Mouse (Mus musculus) layer of hippocampus, adult 8-10 months (tissue): ENCODE measurements around the gene Slc23a4. TPM values are rescaled to one million over a fixed set of nuclear protein-coding genes. Genes with fewer than 3 reads are reported as not detected.

Experiments used
- DNase-seq, 2 experiments: peaks; one replicate each; pipeline ENCODE4 v3.0.0; 2022; ENCODE audit warnings: low spot score in 2 of 2
- total RNA-seq, 4 experiments: library from RNA; stranded (reverse); gene quantifications; 2 replicates each; pipeline ENCODE4 v1.2.4; 2022

The Slc23a4 gene
- total RNA-seq, 4 experiments from 2014 or later: 0.87 to 1.6 (median 1.2) TPM

DNA sequence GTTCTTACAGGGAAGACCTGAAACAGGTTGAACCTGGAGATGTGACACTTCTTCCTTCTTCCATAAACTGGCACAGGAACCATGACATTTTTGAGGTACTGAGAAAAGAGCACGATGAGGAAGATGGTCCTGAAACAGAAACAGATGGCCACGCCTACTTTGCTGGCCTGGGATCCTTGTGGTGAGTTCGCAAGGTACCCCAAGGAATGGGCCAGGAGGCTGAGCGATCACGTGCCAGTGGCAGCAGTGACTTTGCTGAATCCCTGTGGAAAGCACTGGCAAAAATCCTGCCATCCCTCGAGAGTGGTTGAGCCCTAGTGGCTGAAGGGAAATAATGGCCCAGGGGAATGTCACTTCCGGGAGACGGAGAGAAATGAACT lies 32.4 kb downstream of the Slc23a4 start:
- no peak for DNase-seq

DNA sequence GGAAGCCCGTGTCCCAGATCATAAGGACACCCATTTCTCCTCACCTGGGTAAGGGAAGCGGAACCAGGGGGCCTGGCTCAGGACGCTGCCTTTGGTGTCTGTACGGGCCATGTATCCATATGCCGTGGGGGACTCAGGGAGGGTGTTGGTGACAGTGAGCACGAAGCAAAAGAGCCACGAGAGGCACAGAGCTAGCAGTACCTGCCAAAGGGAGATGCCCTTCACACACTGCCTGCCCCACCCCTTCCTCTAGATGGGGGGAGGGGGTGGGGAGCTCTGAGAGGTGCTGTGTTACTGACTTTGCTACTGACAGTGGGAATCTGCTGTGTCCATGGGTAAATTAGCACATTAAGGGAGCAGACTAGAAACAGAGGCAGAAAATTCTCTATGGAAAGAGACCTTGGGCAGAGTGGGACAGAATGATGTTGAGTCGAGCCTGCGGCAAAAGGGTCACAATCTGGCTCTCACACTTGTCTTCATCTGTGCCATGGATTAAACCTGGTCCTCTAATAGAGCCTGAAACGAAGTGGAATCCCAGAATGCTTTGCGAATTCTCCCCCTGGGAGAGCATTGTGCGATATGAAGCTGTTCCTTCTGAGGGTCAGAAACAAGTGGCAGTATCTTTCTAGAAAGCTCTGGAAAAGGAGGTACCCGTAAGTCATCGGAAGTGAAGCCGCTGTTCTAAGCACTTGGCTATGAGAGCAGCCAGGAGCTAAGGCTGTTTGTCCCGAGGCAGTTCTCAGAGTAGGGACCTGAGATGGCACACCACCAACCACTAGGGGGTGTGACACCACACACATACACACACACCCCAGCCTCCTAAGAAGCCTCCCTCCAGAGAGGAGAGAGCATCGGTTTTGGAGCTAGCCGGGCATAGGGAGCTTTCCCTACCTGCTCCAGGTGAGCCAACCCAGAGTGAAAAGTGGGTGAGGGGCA lies 33.0 kb downstream of the Slc23a4 start:
- no peak for DNase-seq

GRCm38 (mm10) chr6:34951956-34952667 lies 36.1 kb downstream of the Slc23a4 start:
- no peak for DNase-seq

- DNase-seq: no peak
Observed at GRCm38 (mm10) chr6:34951518-34951917, 36.7 kb downstream of the Slc23a4 start.

- no peak for DNase-seq
Observed at GRCm38 (mm10) chr6:34948461-34948860, 39.7 kb downstream of the Slc23a4 start.

- DNase-seq: no peak
Observed at GRCm38 (mm10) chr6:34946486-34947079, 41.6 kb downstream of the Slc23a4 start.

DNA sequence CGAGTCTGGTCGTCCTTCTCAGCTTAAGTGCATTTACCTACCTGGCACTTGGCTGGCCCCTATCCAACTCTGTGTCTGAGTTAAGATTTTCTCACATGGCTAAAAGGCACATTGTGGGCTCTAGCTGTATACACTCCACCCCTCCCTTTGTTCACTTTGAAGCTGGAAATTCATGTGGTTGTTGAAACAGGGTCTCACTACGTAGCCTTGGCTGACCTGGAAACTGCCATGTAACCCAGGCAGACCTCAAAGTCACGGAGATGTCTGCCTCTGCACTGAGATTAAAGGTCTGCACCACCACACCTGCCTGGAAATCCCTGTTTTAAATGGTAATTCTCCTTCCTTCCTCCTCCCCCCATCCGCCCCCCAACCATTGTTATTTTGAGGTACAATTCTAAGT lies 44.7 kb downstream of the Slc23a4 start:
- no peak for DNase-seq

- DNase-seq: no peak
Observed at GRCm38 (mm10) chr6:34942446-34942845, 45.8 kb downstream of the Slc23a4 start.

GRCm38 (mm10) chr6:34941496-34941895 lies 46.7 kb downstream of the Slc23a4 start:
- DNase-seq: no peak

GRCm38 (mm10) chr6:34939451-34939850 lies 48.8 kb downstream of the Slc23a4 start:
- DNase-seq: no peak

DNA sequence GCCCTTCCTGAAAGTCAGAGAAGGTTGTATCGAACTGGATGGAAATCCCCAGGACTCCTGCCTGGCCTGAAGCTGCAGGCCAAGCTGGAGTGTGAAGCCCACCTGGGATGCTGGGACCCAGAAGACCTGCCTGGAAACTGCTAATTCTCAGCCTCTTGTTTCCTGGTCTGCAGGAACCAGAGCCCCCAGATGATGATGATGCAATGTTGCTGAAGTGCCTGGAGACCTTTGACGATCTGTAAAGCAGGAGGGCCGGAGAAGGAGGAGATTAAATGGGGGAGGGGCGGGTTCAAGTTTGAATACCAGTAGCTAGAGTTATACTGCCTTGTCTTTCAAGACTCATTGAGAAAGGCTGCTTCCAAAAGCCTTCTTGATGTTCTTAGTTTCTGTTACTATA lies 49.3 kb downstream of the Slc23a4 start:
- no peak for DNase-seq

- DNase-seq: no peak
Observed at GRCm38 (mm10) chr6:34938280-34938928, 49.8 kb downstream of the Slc23a4 start.

DNA sequence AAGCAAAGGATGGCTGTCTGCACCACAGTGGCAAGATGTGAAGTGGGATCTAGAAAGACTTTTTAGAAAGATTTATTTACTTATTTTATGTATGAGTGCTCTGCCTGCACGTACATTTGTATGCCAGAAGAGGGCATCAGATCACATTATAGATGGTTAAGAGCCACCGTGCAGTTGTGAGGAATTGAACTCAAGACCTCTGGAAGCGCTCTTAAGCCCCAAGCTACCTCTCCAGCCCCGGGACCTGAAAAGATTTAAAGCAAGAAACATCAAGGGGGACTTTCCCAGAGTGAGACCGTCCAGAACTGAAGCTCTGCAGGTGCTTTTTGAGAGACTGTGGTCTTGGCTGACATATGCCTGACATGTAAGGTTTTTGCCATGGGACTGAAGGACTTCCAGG lies 51.5 kb downstream of the Slc23a4 start:
- no peak for DNase-seq

GRCm38 (mm10) chr6:34932633-34933032 lies 55.6 kb downstream of the Slc23a4 start:
- DNase-seq: no peak

DNA sequence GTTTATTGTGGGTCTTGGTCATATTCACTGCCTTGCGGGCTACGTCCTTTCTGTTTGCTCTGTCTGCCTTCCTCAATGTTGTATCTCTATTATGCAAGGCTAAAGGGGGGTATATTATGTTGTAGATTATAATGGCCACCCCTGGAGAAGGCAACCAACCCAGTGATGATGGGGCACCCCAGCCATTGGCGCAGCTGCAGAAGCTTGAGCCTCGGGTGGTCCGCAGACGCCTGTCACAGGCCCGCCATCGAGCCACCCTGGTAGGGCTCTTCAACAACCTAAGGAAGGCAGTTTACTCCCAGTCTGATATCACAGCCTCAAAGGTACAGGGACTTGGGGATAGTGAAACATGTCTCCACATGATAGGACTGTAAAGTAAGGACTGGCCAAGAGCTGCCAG lies 60.6 kb downstream of the Slc23a4 start:
- no peak for DNase-seq

GRCm38 (mm10) chr6:34927156-34927555 lies 61.0 kb downstream of the Slc23a4 start:
- peak in 1 of 2 experiments; percentile 77 for DNase-seq

- no peak for DNase-seq
Observed at GRCm38 (mm10) chr6:34921941-34922340, 66.3 kb downstream of the Slc23a4 start.

GRCm38 (mm10) chr6:34920631-34921030 lies 67.6 kb downstream of the Slc23a4 start:
- no peak for DNase-seq

- no peak for DNase-seq
Observed at GRCm38 (mm10) chr6:34919956-34920355, 68.2 kb downstream of the Slc23a4 start, which contains the start of gene Stra8. Gene Stra8 (plus strand): TSS chr6:34920163.

DNA sequence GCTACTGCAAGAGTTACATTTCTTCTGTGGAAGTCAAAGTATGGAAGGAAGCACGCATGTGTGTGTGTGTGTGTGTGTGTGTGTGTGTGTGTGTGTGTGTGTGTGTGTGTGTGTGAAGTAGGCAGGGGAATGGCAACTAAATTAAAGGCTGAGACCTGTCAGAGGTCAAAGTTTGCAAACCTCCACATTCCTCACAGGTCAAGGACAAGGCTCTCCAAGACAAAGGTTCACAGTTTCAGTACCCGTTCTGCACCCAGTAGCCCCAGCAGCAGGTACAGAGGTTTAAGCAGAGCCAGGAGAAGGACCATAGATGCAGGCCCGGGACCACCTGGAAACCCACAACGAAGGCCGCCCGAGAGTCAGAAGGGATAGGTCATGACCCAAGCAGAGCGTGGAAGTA lies 69.1 kb downstream of the Slc23a4 start:
- no peak for DNase-seq

DNA sequence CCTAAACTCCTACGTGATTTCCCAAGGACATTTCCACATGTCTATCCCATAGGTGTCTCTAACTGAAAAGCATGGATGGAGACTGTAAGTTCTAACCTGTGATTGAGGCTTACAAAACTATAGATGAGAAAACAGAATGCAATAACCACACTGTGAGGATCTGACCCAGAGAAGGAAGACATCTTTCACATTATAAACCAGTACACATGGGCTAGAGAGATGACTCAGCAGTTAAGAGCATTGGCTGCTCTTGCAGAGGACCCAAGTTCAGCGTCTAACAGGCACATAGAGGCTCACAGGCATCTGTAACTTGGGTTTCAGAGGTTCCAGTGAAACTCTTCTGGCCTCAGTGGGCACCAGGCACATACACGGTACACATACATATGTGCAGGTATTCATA lies 73.7 kb downstream of the Slc23a4 start:
- no peak for DNase-seq
